Mouse (Mus musculus): Measurements from ENCODE around the gene Pld1. TPM values are rescaled to one million over a fixed set of nuclear protein-coding genes. Genes with fewer than 3 reads are reported as not detected.

Pld1 gene
- total and polyA plus RNA-seq, 2 experiments from 2014 or later, result 5.0 to 6.7 TPM

DNA sequence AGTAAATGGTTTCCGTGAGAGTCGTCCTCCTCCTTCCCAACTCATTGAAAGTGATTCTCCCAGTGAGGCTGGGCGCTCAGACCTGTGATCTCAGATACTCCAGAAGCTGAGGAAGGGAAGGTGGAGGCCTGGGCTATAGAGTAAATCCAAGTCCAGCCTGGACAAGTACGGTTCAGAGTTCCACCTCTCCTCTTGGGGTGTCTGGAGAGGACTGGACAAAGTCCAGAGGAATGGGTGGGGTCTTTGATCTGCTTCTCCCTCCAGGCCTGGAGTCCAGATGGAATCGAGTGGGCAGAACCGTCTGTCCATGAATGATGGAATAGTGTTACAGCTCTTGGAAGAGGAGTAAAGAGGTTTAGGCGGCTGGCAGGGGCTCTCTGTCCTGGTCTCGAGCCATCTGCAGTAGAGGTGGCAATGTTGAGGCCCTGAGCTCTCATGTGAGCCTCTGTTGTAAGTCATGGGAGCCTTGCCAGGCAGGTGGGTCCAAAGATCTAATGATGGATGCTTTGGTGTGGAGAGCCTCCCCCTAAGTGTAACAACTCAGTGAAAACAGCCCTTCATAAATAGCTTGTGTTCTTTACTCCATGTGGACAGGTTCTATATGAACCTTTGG is 98.9 kb downstream of the Pld1 start:
- TF ChIP-seq CTCF (IDR thresholded peaks at IDR 0.05), result no peak
- no peaks in the 10 kb centered on the region for H3K27me3 ChIP-seq (ENCODE audit: insufficient read depth, low read length)
- H3K36me3 ChIP-seq (ENCODE audit: insufficient read depth, low read length), result peaks cover 4% of the 10 kb centered on the region; the same call in 1 of the 2 replicates
- WGBS, result 77% methylated on average over 8 of the region's 8 CpGs
- H3K9ac ChIP-seq (replicated peaks; ENCODE audit: low read length, poor library complexity, severe bottlenecking), result no peak overlapping the region
- H3K4me1 ChIP-seq (ENCODE audit: insufficient read depth, low read length), result 0 out of 2 replicates have a peak, but pooled peaks cover 3% of the 10 kb centered on the region
- no peak overlapping the region for H3K4me2 ChIP-seq (ENCODE audit: low read depth, low read length, poor library complexity, severe bottlenecking)
- H3K9me3 ChIP-seq (ENCODE audit: low read length), result no peaks in the 10 kb centered on the region
- ATAC-seq (ENCODE audit: low FRiP score) (no peak), DNase-seq (ENCODE audit: low spot score) (no peak)
- no peak overlapping the region for H3K27ac ChIP-seq (ENCODE audit: low read depth, low read length)
- no peak overlapping the region for H3K4me3 ChIP-seq (ENCODE audit: low read depth, low read length)

DNA sequence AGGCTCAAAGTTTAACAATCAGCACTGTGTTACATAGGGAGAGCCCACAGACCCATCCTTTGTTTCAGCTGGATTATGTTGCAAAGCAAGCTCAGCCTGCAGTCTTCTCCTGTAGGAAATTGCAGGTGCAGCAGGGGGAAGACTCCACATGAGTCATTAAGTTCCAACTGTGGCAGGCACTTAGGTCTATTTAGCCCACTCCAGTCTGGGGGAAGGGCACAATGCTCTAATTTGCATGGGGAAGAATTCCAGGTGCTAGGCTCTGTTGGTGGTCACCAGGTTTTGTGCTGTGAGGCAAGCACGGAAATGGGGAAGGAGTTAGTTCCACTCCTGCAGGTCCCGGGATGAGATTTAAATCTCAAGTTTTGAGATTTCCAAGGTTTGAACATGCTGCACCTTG is 99.6 kb downstream of the Pld1 start:
- H3K4me1 ChIP-seq (ENCODE audit: insufficient read depth, low read length), result 0 out of 2 replicates have a peak, but pooled peaks cover 3% of the 10 kb centered on the region
- no peak overlapping the region for H3K4me2 ChIP-seq (ENCODE audit: low read depth, low read length, poor library complexity, severe bottlenecking)
- H3K36me3 ChIP-seq (ENCODE audit: insufficient read depth, low read length), result peaks cover 4% of the 10 kb centered on the region; the same call in 1 of the 2 replicates
- no peak overlapping the region for H3K4me3 ChIP-seq (ENCODE audit: low read depth, low read length)
- H3K27me3 ChIP-seq (ENCODE audit: insufficient read depth, low read length), result no peaks in the 10 kb centered on the region
- DNase-seq (ENCODE audit: low spot score) (peak; percentile 18), ATAC-seq (ENCODE audit: low FRiP score) (no peak)
- WGBS, result 55% methylated on average over 2 of the region's 2 CpGs
- H3K9ac ChIP-seq (replicated peaks; ENCODE audit: low read length, poor library complexity, severe bottlenecking), result no peak overlapping the region
- no peaks in the 10 kb centered on the region for H3K9me3 ChIP-seq (ENCODE audit: low read length)
- no peak for TF ChIP-seq CTCF (IDR thresholded peaks at IDR 0.05)
- H3K27ac ChIP-seq (ENCODE audit: low read depth, low read length), result no peak overlapping the region

DNA sequence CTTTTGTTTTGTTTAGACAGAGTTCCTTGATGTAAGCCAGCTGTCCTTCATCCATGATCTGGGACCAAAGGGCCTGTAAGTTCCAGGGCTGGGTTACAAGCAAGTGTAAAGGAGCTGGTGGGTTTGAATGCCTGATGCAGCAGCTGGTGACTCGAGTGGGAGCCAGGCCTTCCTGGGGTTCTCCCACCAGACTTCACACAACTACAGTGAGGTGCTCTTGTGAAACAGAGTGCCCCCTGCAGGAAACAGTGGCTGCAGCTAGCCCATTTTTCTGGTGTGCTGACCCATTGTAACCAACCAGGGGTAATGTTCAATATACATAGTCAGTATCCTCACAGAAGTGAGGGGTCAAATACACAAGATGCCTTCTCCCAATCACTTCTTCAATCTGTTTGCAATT is 101.3 kb downstream of the Pld1 start:
- Histone ChIP-seq H3K27ac (ENCODE audit: low read depth, low read length) (no peak overlapping the region), H3K9me3 (ENCODE audit: low read length) (no peaks in the 10 kb centered on the region), H3K9ac (replicated peaks; ENCODE audit: low read length, poor library complexity, severe bottlenecking) (no peak overlapping the region), H3K27me3 (ENCODE audit: insufficient read depth, low read length) (no peaks in the 10 kb centered on the region), H3K4me3 (ENCODE audit: low read depth, low read length) (no peak overlapping the region), H3K4me1 (ENCODE audit: insufficient read depth, low read length) (0 out of 2 replicates have a peak, but pooled peaks cover 3% of the 10 kb centered on the region), H3K36me3 (ENCODE audit: insufficient read depth, low read length) (peaks cover 4% of the 10 kb centered on the region; the same call in 1 of the 2 replicates), H3K4me2 (ENCODE audit: low read depth, low read length, poor library complexity, severe bottlenecking) (no peak overlapping the region)
- no peak for ATAC-seq (ENCODE audit: low FRiP score)
- WGBS, result 17% methylated on average over 1 of the region's 1 CpGs
- DNase-seq (ENCODE audit: low spot score), result no peak
- TF ChIP-seq CTCF (IDR thresholded peaks at IDR 0.05), result peak; percentile 35

DNA sequence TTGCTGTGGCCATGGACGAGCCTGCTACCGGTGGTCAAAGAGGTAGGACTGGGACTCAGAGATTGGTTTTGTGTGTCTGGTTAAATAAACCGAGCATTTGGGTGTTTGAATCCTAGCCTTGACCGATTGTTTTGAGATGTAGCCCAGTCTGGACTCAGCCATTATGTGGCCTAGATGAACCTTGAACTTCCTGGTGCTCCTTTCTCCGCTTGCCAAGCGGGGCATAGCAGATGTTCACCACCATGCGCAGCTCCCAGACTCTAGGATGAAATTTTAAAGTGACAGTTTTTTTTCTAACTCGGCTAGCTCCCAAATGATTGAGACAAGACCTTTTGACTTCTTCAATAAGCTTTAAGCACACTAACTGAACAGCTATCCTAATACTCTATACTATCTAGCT is 102.7 kb downstream of the Pld1 start:
- no peaks in the 10 kb centered on the region for H3K9me3 ChIP-seq (ENCODE audit: low read length)
- 91% methylated on average over 8 of the region's 8 CpGs for WGBS
- no peak for TF ChIP-seq CTCF (IDR thresholded peaks at IDR 0.05)
- ATAC-seq (ENCODE audit: low FRiP score), result no peak
- H3K9ac ChIP-seq (replicated peaks; ENCODE audit: low read length, poor library complexity, severe bottlenecking), result no peak overlapping the region
- no peak for DNase-seq (ENCODE audit: low spot score)
- H3K27ac ChIP-seq (ENCODE audit: low read depth, low read length), result no peak overlapping the region
- H3K4me3 ChIP-seq (ENCODE audit: low read depth, low read length), result no peak overlapping the region
- H3K4me1 ChIP-seq (ENCODE audit: insufficient read depth, low read length), result no peaks in the 10 kb centered on the region
- H3K4me2 ChIP-seq (ENCODE audit: low read depth, low read length, poor library complexity, severe bottlenecking), result no peak overlapping the region
- H3K36me3 ChIP-seq (ENCODE audit: insufficient read depth, low read length), result peaks cover 4% of the 10 kb centered on the region; the same call in 1 of the 2 replicates
- no peaks in the 10 kb centered on the region for H3K27me3 ChIP-seq (ENCODE audit: insufficient read depth, low read length)

DNA sequence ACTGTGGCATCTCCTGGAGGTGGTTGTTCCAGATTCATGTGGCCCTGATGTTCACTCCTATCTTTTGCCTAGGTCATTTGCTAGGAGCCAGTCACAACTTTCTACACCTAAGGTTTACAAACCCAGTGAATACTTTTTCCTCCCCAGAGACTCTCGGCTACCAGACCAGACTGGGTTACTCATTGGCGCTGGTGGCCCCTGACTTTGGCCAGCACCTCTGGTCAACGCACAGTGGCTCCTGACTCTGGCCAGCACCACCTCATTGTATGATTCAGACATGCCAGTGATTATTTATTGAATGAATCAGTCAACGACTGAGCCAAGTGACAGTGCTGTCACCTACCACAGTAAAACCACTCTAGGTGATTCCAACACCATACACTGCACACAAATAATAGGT is 103.9 kb downstream of the Pld1 start:
- H3K36me3 ChIP-seq (ENCODE audit: insufficient read depth, low read length), result peaks cover 4% of the 10 kb centered on the region; the same call in 1 of the 2 replicates
- H3K27ac ChIP-seq (ENCODE audit: low read depth, low read length), result no peak overlapping the region
- no peak overlapping the region for H3K4me2 ChIP-seq (ENCODE audit: low read depth, low read length, poor library complexity, severe bottlenecking)
- no peaks in the 10 kb centered on the region for H3K9me3 ChIP-seq (ENCODE audit: low read length)
- H3K9ac ChIP-seq (replicated peaks; ENCODE audit: low read length, poor library complexity, severe bottlenecking), result no peak overlapping the region
- DNase-seq (ENCODE audit: low spot score) (no peak), ATAC-seq (ENCODE audit: low FRiP score) (no peak)
- no peaks in the 10 kb centered on the region for H3K4me1 ChIP-seq (ENCODE audit: insufficient read depth, low read length)
- WGBS, result 98% methylated on average over 4 of the region's 4 CpGs
- TF ChIP-seq CTCF (IDR thresholded peaks at IDR 0.05), result no peak
- H3K4me3 ChIP-seq (ENCODE audit: low read depth, low read length), result no peak overlapping the region
- H3K27me3 ChIP-seq (ENCODE audit: insufficient read depth, low read length), result no peaks in the 10 kb centered on the region

DNA sequence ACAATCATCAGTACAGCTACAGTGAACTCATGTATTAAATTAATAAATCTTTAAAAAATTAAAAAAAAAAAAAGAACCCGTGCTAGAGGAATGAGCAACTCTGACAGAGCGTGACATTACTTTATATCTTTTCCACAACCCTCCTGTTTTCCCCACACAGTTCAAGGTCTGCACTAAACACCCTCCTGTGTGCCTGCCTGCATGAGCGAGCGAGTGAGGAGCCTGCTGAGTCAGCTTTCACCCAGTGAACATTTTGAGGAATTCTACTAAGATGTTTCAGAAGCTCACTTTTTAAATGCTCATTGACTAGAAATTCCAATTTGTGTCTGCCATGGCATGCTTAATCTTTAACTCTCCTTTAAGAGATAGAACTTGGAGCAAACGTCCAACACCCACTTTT is 109.1 kb downstream of the Pld1 start:
- H3K27ac ChIP-seq (ENCODE audit: low read depth, low read length), result no peak overlapping the region
- TF ChIP-seq CTCF (IDR thresholded peaks at IDR 0.05), result no peak
- no peaks in the 10 kb centered on the region for H3K27me3 ChIP-seq (ENCODE audit: insufficient read depth, low read length)
- H3K4me2 ChIP-seq (ENCODE audit: low read depth, low read length, poor library complexity, severe bottlenecking), result no peak overlapping the region
- 81% methylated on average over 5 of the region's 5 CpGs for WGBS
- no peaks in the 10 kb centered on the region for H3K4me1 ChIP-seq (ENCODE audit: insufficient read depth, low read length)
- DNase-seq (ENCODE audit: low spot score), result no peak
- no peak overlapping the region for H3K4me3 ChIP-seq (ENCODE audit: low read depth, low read length)
- no peaks in the 10 kb centered on the region for H3K36me3 ChIP-seq (ENCODE audit: insufficient read depth, low read length)
- no peaks in the 10 kb centered on the region for H3K9me3 ChIP-seq (ENCODE audit: low read length)
- H3K9ac ChIP-seq (replicated peaks; ENCODE audit: low read length, poor library complexity, severe bottlenecking), result no peak overlapping the region
- ATAC-seq (ENCODE audit: low FRiP score), result no peak

Data from midbrain, postnatal 0 days (tissue).